Comparison of ENCODE assay signal across 8 mouse cellular contexts in genomic region chr1:151078909-151079522, GRCm38 (mm10).
DNase-seq lines count a peak whose midpoint lies in the region; ATAC-seq and TF ChIP-seq lines count a peak whose summit lies in the region.

No protein-coding gene starts in this region.

- 31% methylated on average over 16 of the region's 16 CpGs for WGBS in forebrain, postnatal 0 days
- 31% methylated on average over 16 of the region's 16 CpGs for WGBS in lung, adult 2 months
- 28% methylated on average over 16 of the region's 16 CpGs for WGBS in olfactory bulb, adult 2 months

- no peaks in the 10 kb centered on the region for H3K27me3 ChIP-seq in E14TG2a.4 (ENCODE audit: insufficient read depth, low read length)
- H3K27me3 ChIP-seq in forebrain, postnatal 0 days (ENCODE audit: insufficient read depth, low read length) = no peaks in the 10 kb centered on the region

- no peak overlapping the region for H3K4me3 ChIP-seq in E14TG2a.4 (replicated peaks; ENCODE audit: low read length)
- no peak overlapping the region for H3K4me3 ChIP-seq in forebrain, postnatal 0 days (ENCODE audit: low read depth, low read length)
- no peak overlapping the region for H3K4me3 ChIP-seq in lung, adult 2 months (replicated peaks; ENCODE audit: extremely low read depth, low read depth, low read length)
- no peak overlapping the region for H3K4me3 ChIP-seq in olfactory bulb, adult 2 months (ENCODE audit: insufficient read depth, low read depth, low read length)

- no peak overlapping the region for H3K27ac ChIP-seq in forebrain, postnatal 0 days (ENCODE audit: low read depth, low read length)
- no peak overlapping the region for H3K27ac ChIP-seq in olfactory bulb, adult 2 months (ENCODE audit: insufficient read depth, low read depth, low read length)

- DNase-seq in forebrain, postnatal 0 days = peak; percentile 86
- DNase-seq in heart, postnatal 36 days = peak; percentile 87
- peak; percentile 85 for DNase-seq in layer of hippocampus, adult 11-12 months (ENCODE audit: low spot score)
- peak; percentile 78 for DNase-seq in lung, adult 2 months
- peak; percentile 45 to 53 for DNase-seq in thymus, adult 18-20 months

- intact Hi-C loops in heart, postnatal 36 days (cut with DNase I) = loop anchor here (1.0 to 2.0 kb wide), 3 partner anchors 44 to 274 kb away; partner anchors contain the start of gene Ivns1abp

- H3K9ac ChIP-seq in forebrain, postnatal 0 days = no peak overlapping the region

- peak; percentile 75 for TF ChIP-seq CTCF in E14TG2a.4 (conservative IDR thresholded peaks at IDR 0.05; ENCODE audit: low read length)
- TF ChIP-seq CTCF in forebrain, postnatal 0 days (IDR thresholded peaks at IDR 0.05; ENCODE audit: low read depth) = peak; percentile 95
- peak; percentile 95 for TF ChIP-seq CTCF in lung, adult 2 months (IDR thresholded peaks at IDR 0.05; ENCODE audit: insufficient read depth, low read length)
- peak; percentile 74 for TF ChIP-seq CTCF in olfactory bulb, adult 2 months (IDR thresholded peaks at IDR 0.05; ENCODE audit: insufficient read depth, low read depth, low read length)

- no peak overlapping the region; the same call in 1 of the 2 replicates for H3K4me2 ChIP-seq in forebrain, postnatal 0 days (ENCODE audit: low read depth)

- peak; percentile 67; the same call in 1 of the 2 replicates for ATAC-seq in cerebellum, adult (ENCODE audit: insufficient number of reproducible peaks, low FRiP score, low TSS enrichment)
- peak; percentile 68 for ATAC-seq in forebrain, postnatal 0 days

- TF ChIP-seq POLR2A in lung, adult 2 months (IDR thresholded peaks at IDR 0.05; ENCODE audit: borderline replicate concordance, extremely low read depth, low read depth, low read length) = no peak
- no peak for TF ChIP-seq POLR2A in olfactory bulb, adult 2 months (IDR thresholded peaks at IDR 0.05; ENCODE audit: insufficient read depth, low read depth, low read length)

- H3K4me1 ChIP-seq in E14TG2a.4 (replicated peaks; ENCODE audit: low read depth, low read length) = peaks cover 29% of the 10 kb centered on the region
- H3K4me1 ChIP-seq in forebrain, postnatal 0 days (ENCODE audit: insufficient read depth) = no peaks in the 10 kb centered on the region
- H3K4me1 ChIP-seq in lung, adult 2 months (ENCODE audit: control insufficient read depth, insufficient read depth, low read length) = peaks cover 4% of the 10 kb centered on the region; the same call in 1 of the 2 replicates
- no peaks in the 10 kb centered on the region for H3K4me1 ChIP-seq in olfactory bulb, adult 2 months (ENCODE audit: control insufficient read depth, insufficient read depth, low read length)

- H3K36me3 ChIP-seq in E14TG2a.4 (ENCODE audit: insufficient read depth, low read length) = no peaks in the 10 kb centered on the region
- H3K36me3 ChIP-seq in forebrain, postnatal 0 days (ENCODE audit: insufficient read depth) = no peaks in the 10 kb centered on the region

- peaks cover 7% of the 10 kb centered on the region for H3K9me3 ChIP-seq in E14TG2a.4 (ENCODE audit: low read length)
- no peaks in the 10 kb centered on the region for H3K9me3 ChIP-seq in forebrain, postnatal 0 days (ENCODE audit: low read length)
